Mouse (Mus musculus): ENCODE results near the gene Hoxa13. TPM values are rescaled to one million over a fixed set of nuclear protein-coding genes. Genes with fewer than 3 reads are reported as not detected.

The Hoxa13 gene
- total and polyA plus RNA-seq, 3 experiments = not detected

DNA sequence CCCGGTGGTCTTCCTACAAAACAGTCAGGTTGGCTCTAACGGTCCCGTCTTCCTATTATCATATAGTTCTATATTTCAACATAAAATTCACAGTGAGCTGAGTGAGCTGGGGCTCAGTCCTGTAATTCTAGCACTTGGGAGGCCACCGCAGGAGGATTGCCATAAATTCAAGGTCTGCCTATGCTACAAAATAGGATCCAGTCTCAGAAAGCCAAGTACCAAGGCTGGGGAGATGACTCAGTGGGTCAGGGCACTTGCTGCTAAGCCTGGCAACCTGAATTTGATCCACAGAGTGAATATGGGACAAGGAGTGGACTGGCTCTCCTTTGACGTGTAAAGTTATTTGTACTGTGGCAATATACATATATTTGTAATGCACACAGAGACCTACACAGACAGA is 23.2 kb upstream of the Hoxa13 start:
- Histone ChIP-seq H3K36me3 (ENCODE audit: control insufficient read depth, insufficient read depth, low read length) (no peaks in the 10 kb centered on the region), H3K27me3 (ENCODE audit: control insufficient read depth, insufficient read depth, low read length) (no peaks in the 10 kb centered on the region; the same call in 1 of the 2 replicates), H3K4me1 (ENCODE audit: control insufficient read depth, insufficient read depth, low read length) (no peaks in the 10 kb centered on the region), H3K9ac (ENCODE audit: low read depth, low read length) (no peak overlapping the region), H3K27ac (no peak overlapping the region), H3K4me3 (no peak overlapping the region), H3K79me2 (replicated peaks; ENCODE audit: control insufficient read depth, insufficient read depth, low read length) (no peaks in the 10 kb centered on the region)
- no peak for TF ChIP-seq EP300 (IDR thresholded peaks at IDR 0.05; ENCODE audit: insufficient read depth, low read depth, low read length)
- no peak for TF ChIP-seq POLR2A (IDR thresholded peaks at IDR 0.05; ENCODE audit: insufficient read depth, low read depth, low read length)
- no peak for TF ChIP-seq CTCF (IDR thresholded peaks at IDR 0.05)
- WGBS = 87% methylated on average over 5 of the region's 5 CpGs
- intact Hi-C loops (cut with DNase I) = no loop called here
- DNase-seq = no peak

DNA sequence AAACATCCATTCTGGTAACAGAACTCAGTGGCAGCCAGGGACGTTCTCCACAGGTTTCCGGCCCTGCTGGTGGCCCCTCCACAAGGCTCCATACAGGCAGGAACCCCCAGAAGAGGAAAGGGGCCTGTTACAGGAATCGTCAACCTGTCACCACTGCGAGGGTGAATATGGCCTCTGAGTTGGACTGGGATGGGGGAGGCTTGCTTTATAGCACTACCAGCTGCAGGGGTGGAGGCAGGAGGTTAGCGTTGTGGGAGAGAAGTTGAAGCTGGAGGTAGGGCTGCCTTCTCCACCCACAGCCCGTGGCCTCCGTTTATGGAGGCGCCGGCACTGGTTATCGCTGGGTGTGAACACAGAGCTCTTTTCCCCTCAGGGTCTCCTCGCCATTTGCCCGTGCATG is 20.4 kb upstream of the Hoxa13 start:
- Histone ChIP-seq H3K4me3 (no peak overlapping the region), H3K79me2 (replicated peaks; ENCODE audit: control insufficient read depth, insufficient read depth, low read length) (no peaks in the 10 kb centered on the region), H3K27ac (no peak overlapping the region), H3K4me1 (ENCODE audit: control insufficient read depth, insufficient read depth, low read length) (no peaks in the 10 kb centered on the region), H3K36me3 (ENCODE audit: control insufficient read depth, insufficient read depth, low read length) (no peaks in the 10 kb centered on the region), H3K27me3 (ENCODE audit: control insufficient read depth, insufficient read depth, low read length) (no peaks in the 10 kb centered on the region; the same call in 1 of the 2 replicates), H3K9ac (ENCODE audit: low read depth, low read length) (no peak overlapping the region)
- 53% methylated on average over 12 of the region's 12 CpGs for WGBS
- DNase-seq = no peak
- intact Hi-C loops (cut with DNase I) = no loop called here
- TF ChIP-seq POLR2A (IDR thresholded peaks at IDR 0.05; ENCODE audit: insufficient read depth, low read depth, low read length) = no peak
- no peak for TF ChIP-seq EP300 (IDR thresholded peaks at IDR 0.05; ENCODE audit: insufficient read depth, low read depth, low read length)
- TF ChIP-seq CTCF (IDR thresholded peaks at IDR 0.05) = no peak

DNA sequence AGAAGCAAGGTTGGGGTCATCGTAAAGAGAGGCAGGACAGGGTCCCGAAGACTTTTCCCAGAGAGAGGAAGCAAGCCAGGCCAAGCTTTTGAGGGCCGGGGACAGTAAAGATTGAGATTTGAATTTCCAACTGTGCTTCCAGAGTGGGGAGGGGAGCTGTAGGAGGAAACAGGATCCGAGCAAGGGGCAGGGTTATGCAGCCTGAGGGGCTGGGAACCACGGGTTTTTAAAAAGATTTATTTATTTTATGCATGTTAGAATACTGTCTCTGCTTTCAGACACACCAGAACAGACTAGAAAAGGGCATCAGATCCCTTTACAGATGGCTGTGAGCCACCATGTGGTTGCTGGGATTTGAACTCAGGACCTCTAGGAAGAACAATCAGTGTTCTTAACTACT is 16.2 kb upstream of the Hoxa13 start:
- Histone ChIP-seq H3K4me3 (no peak overlapping the region), H3K27me3 (ENCODE audit: control insufficient read depth, insufficient read depth, low read length) (peaks cover 14% of the 10 kb centered on the region), H3K27ac (no peak overlapping the region), H3K9ac (ENCODE audit: low read depth, low read length) (no peak overlapping the region), H3K36me3 (ENCODE audit: control insufficient read depth, insufficient read depth, low read length) (no peaks in the 10 kb centered on the region), H3K79me2 (replicated peaks; ENCODE audit: control insufficient read depth, insufficient read depth, low read length) (no peaks in the 10 kb centered on the region), H3K4me1 (ENCODE audit: control insufficient read depth, insufficient read depth, low read length) (no peaks in the 10 kb centered on the region)
- TF ChIP-seq POLR2A (IDR thresholded peaks at IDR 0.05; ENCODE audit: insufficient read depth, low read depth, low read length) = no peak
- no peak for TF ChIP-seq CTCF (IDR thresholded peaks at IDR 0.05)
- TF ChIP-seq EP300 (IDR thresholded peaks at IDR 0.05; ENCODE audit: insufficient read depth, low read depth, low read length) = no peak
- no peak for DNase-seq
- WGBS = 20% methylated on average over 5 of the region's 5 CpGs
- intact Hi-C loops (cut with DNase I) = no loop called here

DNA sequence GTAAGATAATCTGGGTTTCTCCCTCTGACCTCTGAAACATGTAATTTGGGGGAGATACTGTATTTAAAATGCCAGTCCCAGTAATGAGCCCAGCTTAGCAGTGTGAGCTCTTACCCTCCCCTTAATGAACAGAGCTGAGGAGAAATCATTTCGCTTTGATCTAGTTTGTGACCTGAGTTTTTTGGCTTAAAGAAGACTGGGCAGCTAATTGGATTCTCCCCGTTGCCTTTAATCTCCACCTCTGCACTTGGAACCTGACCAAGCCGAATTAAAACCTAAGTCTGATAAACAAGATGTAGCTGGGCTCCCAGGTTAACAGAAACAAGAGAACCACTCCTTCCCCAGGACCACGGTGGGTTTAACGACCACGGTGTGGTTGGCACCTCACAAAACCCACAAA is 15.7 kb upstream of the Hoxa13 start:
- TF ChIP-seq EP300 (IDR thresholded peaks at IDR 0.05; ENCODE audit: insufficient read depth, low read depth, low read length) = no peak
- no peak for TF ChIP-seq CTCF (IDR thresholded peaks at IDR 0.05)
- no peak for TF ChIP-seq POLR2A (IDR thresholded peaks at IDR 0.05; ENCODE audit: insufficient read depth, low read depth, low read length)
- WGBS = 10% methylated on average over 6 of the region's 6 CpGs

DNA sequence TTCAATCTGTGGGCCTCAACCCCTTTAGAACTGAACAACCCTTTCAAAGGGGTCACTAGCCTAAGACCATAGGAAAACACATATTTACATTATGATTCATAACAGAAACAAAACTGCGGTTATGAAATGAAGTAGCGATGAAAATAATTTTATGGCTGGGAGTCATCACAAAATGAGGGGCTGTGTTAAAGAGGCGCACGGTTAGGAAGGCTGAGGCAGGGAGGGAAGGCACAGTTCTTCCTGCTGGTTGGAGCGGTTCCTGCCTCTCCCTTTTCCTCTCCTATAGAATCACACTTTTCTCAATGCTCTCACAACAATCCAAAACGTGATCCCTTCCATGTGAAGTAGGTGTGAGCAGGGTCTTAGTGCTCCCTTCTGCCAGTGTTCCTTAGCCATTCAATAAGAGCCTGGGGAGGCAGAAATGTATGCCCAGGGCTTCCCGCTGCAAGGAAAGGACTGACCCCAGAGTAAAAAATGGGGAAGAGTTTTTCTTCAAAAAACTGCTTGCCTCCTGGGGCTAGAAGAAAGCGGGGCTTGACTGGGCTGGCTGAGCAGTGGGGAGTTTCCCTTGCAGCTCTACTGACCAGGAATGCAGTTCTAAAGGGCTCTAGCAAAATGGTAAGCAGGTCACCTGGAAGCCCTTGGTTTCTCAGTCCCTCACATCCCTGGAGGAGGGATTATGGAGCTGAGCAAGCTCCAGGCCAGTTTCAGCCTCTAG is 15.0 kb upstream of the Hoxa13 start:
- Histone ChIP-seq H3K4me1 (ENCODE audit: control insufficient read depth, insufficient read depth, low read length) (no peaks in the 10 kb centered on the region), H3K4me3 (no peak overlapping the region), H3K27me3 (ENCODE audit: control insufficient read depth, insufficient read depth, low read length) (peaks cover 19% of the 10 kb centered on the region), H3K79me2 (replicated peaks; ENCODE audit: control insufficient read depth, insufficient read depth, low read length) (no peaks in the 10 kb centered on the region), H3K27ac (no peak overlapping the region), H3K36me3 (ENCODE audit: control insufficient read depth, insufficient read depth, low read length) (no peaks in the 10 kb centered on the region), H3K9ac (ENCODE audit: low read depth, low read length) (no peak overlapping the region)
- no peak for DNase-seq
- TF ChIP-seq EP300 (IDR thresholded peaks at IDR 0.05; ENCODE audit: insufficient read depth, low read depth, low read length) (no peak), CTCF (IDR thresholded peaks at IDR 0.05) (no peak), POLR2A (IDR thresholded peaks at IDR 0.05; ENCODE audit: insufficient read depth, low read depth, low read length) (no peak)
- intact Hi-C loops (cut with DNase I) = no loop called here
- WGBS = 26% methylated on average over 8 of the region's 8 CpGs

More for the DNA sequence above, 15.7 kb upstream of the Hoxa13 start:
- Histone ChIP-seq H3K36me3 (ENCODE audit: control insufficient read depth, insufficient read depth, low read length) (no peaks in the 10 kb centered on the region), H3K27me3 (ENCODE audit: control insufficient read depth, insufficient read depth, low read length) (peaks cover 17% of the 10 kb centered on the region), H3K27ac (no peak overlapping the region), H3K4me1 (ENCODE audit: control insufficient read depth, insufficient read depth, low read length) (no peaks in the 10 kb centered on the region), H3K4me3 (no peak overlapping the region), H3K79me2 (replicated peaks; ENCODE audit: control insufficient read depth, insufficient read depth, low read length) (no peaks in the 10 kb centered on the region), H3K9ac (ENCODE audit: low read depth, low read length) (no peak overlapping the region)
- DNase-seq = no peak
- intact Hi-C loops (cut with DNase I) = no loop called here

DNA sequence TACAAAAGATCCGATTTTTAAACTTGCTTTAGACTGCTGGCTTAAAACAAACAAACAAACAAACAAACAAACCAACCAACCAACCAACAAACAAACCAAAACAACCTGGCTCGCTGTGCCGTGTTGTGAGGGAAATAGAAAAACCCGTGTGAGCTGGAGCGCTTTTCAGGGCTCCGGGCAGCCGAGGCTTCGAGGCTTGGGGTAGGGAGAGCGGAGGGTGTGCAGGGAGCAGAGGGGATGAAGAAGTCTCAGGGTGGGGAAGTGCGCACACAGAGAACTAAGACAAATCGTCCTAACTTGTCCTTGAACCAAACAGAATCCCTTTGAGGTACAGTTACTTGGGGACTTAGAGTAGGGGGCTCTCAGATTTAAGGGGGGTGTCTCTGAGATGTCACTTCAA is 13.9 kb upstream of the Hoxa13 start:
- DNase-seq = no peak
- intact Hi-C loops (cut with DNase I) = no loop called here
- Histone ChIP-seq H3K9ac (ENCODE audit: low read depth, low read length) (no peak overlapping the region), H3K4me1 (ENCODE audit: control insufficient read depth, insufficient read depth, low read length) (no peaks in the 10 kb centered on the region), H3K79me2 (replicated peaks; ENCODE audit: control insufficient read depth, insufficient read depth, low read length) (no peaks in the 10 kb centered on the region), H3K36me3 (ENCODE audit: control insufficient read depth, insufficient read depth, low read length) (no peaks in the 10 kb centered on the region), H3K4me3 (no peak overlapping the region), H3K27me3 (ENCODE audit: control insufficient read depth, insufficient read depth, low read length) (peaks cover 19% of the 10 kb centered on the region), H3K27ac (no peak overlapping the region)
- 17% methylated on average over 11 of the region's 11 CpGs for WGBS
- no peak for TF ChIP-seq EP300 (IDR thresholded peaks at IDR 0.05; ENCODE audit: insufficient read depth, low read depth, low read length)
- TF ChIP-seq CTCF (IDR thresholded peaks at IDR 0.05) = no peak
- TF ChIP-seq POLR2A (IDR thresholded peaks at IDR 0.05; ENCODE audit: insufficient read depth, low read depth, low read length) = no peak
